Mouse (Mus musculus): ENCODE measurements around the gene Wdr75. TPM values are rescaled to one million over a fixed set of nuclear protein-coding genes. Genes with fewer than 3 reads are reported as not detected.

Wdr75 gene
- polyA plus RNA-seq, 1 experiment from 2014 or later = 69.4 TPM

GRCm38 (mm10) chr1:45845466-45845865 lies 50.5 kb downstream of the Wdr75 start:
- H3K36me3 ChIP-seq = no peaks in the 10 kb centered on the region
- no peak overlapping the region for H3K9ac ChIP-seq
- H3K4me1 ChIP-seq (replicated peaks) = no peaks in the 10 kb centered on the region
- no peaks in the 10 kb centered on the region for H3K27me3 ChIP-seq (replicated peaks)
- 88% methylated on average over 1 of the region's 1 CpGs for WGBS
- no peak overlapping the region for H3K4me3 ChIP-seq (replicated peaks)
- no peak overlapping the region for H3K27ac ChIP-seq
- no peak overlapping the region for H3K4me2 ChIP-seq (replicated peaks)
- no peak for ATAC-seq
- H3K9me3 ChIP-seq = no peaks in the 10 kb centered on the region

GRCm38 (mm10) chr1:45858038-45858437 lies 63.1 kb downstream of the Wdr75 start:
- H3K4me3 ChIP-seq (replicated peaks) = no peak overlapping the region
- H3K27me3 ChIP-seq (replicated peaks) = no peaks in the 10 kb centered on the region
- WGBS = 76% methylated on average over 1 of the region's 1 CpGs
- no peaks in the 10 kb centered on the region for H3K36me3 ChIP-seq
- no peak overlapping the region for H3K27ac ChIP-seq
- no peak overlapping the region for H3K9ac ChIP-seq
- H3K4me1 ChIP-seq (replicated peaks) = peaks cover 4% of the 10 kb centered on the region; the same call in 1 of the 2 replicates
- H3K9me3 ChIP-seq = no peaks in the 10 kb centered on the region
- ATAC-seq = no peak
- no peak overlapping the region for H3K4me2 ChIP-seq (replicated peaks)

DNA sequence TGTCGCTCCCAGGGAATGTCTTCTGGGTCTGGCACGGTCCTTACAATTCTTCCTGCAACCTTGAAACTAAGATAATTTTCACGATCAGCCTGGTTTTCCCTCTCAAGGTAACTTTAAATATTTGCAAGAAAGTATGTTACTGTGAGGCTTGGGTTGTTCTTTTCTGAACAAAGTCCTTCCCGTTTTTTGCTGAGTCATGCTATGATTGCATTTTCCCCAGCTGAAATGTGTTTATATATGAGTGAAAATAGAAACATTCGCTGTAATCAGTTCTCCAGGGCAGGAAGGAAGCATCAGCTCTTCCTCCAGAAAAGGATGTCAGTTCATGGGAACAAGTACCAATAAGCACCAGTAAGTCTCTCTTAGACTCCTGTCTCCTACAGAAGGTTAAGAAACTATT lies 65.4 kb downstream of the Wdr75 start:
- no peaks in the 10 kb centered on the region for H3K36me3 ChIP-seq
- H3K4me1 ChIP-seq (replicated peaks) = peaks cover 8% of the 10 kb centered on the region
- WGBS = 27% methylated on average over 5 of the region's 5 CpGs
- no peak overlapping the region for H3K4me2 ChIP-seq (replicated peaks)
- no peak overlapping the region for H3K4me3 ChIP-seq (replicated peaks)
- no peaks in the 10 kb centered on the region for H3K27me3 ChIP-seq (replicated peaks)
- peak; percentile 29; the same call in 1 of the 2 replicates for ATAC-seq
- H3K27ac ChIP-seq = peak overlapping the region; percentile 54; the same call in 1 of the 2 replicates
- H3K9me3 ChIP-seq = no peaks in the 10 kb centered on the region
- no peak overlapping the region for H3K9ac ChIP-seq

DNA sequence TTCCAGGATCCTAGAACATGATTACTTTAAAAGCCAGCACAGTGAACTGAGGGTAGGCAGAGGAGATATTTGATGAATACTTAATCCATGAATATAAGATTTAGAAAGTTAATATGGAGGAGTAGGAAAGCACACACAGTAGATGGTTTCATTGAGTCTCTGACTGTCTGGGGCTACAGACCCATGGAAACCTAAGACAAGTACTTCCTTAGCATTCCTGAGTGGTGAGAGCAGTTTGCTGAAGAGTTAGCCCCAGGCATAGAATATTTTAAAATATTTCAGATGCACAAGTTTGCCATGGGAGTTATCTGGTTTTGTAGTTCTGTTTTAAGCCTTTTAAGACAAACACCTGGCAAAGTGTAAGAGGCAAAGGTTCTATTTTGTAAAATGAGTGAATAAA lies 66.2 kb downstream of the Wdr75 start:
- Histone ChIP-seq H3K4me1 (replicated peaks) (peaks cover 10% of the 10 kb centered on the region), H3K4me2 (replicated peaks) (no peak overlapping the region), H3K9ac (no peak overlapping the region), H3K4me3 (replicated peaks) (no peak overlapping the region), H3K36me3 (no peaks in the 10 kb centered on the region), H3K27ac (no peak overlapping the region), H3K27me3 (replicated peaks) (no peaks in the 10 kb centered on the region), H3K9me3 (no peaks in the 10 kb centered on the region)
- no peak; the same call in 1 of the 2 replicates for ATAC-seq

- H3K27ac ChIP-seq = no peak overlapping the region
- no peak for ATAC-seq
- H3K4me2 ChIP-seq (replicated peaks) = no peak overlapping the region
These were observed 68.7 kb downstream of the Wdr75 start for GRCm38 (mm10) chr1:45863641-45864040.

DNA sequence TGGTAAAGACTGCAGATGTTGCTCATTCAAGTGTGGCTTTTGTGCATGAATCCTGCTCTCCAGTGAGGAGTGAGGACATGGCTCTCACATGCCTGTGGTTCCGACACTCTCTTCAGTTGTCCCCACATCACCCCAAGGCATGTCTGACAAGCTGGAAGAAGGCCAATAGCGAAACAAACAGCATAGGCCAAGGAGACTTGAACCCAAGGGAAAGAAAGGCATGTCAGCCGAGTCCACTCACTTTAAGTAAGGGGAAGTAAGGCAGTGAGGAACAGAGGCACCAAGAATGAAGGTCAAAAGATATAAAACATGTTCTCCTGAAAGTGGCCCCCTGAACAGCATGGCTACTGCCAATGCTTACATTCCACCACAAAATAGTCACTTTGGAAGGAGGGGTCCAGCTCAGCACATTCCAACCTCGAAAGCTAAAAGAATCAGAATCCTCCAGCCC lies 69.6 kb downstream of the Wdr75 start:
- H3K27ac ChIP-seq = peak overlapping the region; percentile 52; the same call in 1 of the 2 replicates

More at GRCm38 (mm10) chr1:45863641-45864040, 68.7 kb downstream of the Wdr75 start:
- Histone ChIP-seq H3K4me3 (replicated peaks) (no peak overlapping the region), H3K9ac (no peak overlapping the region), H3K9me3 (no peaks in the 10 kb centered on the region), H3K27me3 (replicated peaks) (no peaks in the 10 kb centered on the region), H3K4me1 (replicated peaks) (peaks cover 10% of the 10 kb centered on the region), H3K36me3 (no peaks in the 10 kb centered on the region)
- WGBS = 87% methylated on average over 3 of the region's 3 CpGs

GRCm38 (mm10) chr1:45865316-45865715 lies 70.3 kb downstream of the Wdr75 start:
- H3K27ac ChIP-seq = peak overlapping the region; percentile 55
- H3K27me3 ChIP-seq (replicated peaks) = no peaks in the 10 kb centered on the region
- no peaks in the 10 kb centered on the region for H3K9me3 ChIP-seq
- WGBS = 21% methylated on average over 1 of the region's 1 CpGs
- H3K36me3 ChIP-seq = no peaks in the 10 kb centered on the region
- peaks cover 9% of the 10 kb centered on the region for H3K4me1 ChIP-seq (replicated peaks)
- H3K4me2 ChIP-seq (replicated peaks) = no peak overlapping the region
- no peak overlapping the region for H3K4me3 ChIP-seq (replicated peaks)
- no peak for ATAC-seq
- no peak overlapping the region for H3K9ac ChIP-seq

More for the DNA sequence above, 69.6 kb downstream of the Wdr75 start:
- Histone ChIP-seq H3K36me3 (no peaks in the 10 kb centered on the region), H3K4me2 (replicated peaks) (no peak overlapping the region), H3K27me3 (replicated peaks) (no peaks in the 10 kb centered on the region), H3K9me3 (no peaks in the 10 kb centered on the region), H3K4me3 (replicated peaks) (no peak overlapping the region), H3K9ac (no peak overlapping the region), H3K4me1 (replicated peaks) (peaks cover 13% of the 10 kb centered on the region)
- 44% methylated on average over 4 of the region's 4 CpGs for WGBS
- 0 out of 2 replicates have a peak, but pooled peaks have one; percentile 32 for ATAC-seq

GRCm38 (mm10) chr1:45865727-45866126 lies 70.8 kb downstream of the Wdr75 start:
- 46% methylated on average over 5 of the region's 5 CpGs for WGBS

DNA sequence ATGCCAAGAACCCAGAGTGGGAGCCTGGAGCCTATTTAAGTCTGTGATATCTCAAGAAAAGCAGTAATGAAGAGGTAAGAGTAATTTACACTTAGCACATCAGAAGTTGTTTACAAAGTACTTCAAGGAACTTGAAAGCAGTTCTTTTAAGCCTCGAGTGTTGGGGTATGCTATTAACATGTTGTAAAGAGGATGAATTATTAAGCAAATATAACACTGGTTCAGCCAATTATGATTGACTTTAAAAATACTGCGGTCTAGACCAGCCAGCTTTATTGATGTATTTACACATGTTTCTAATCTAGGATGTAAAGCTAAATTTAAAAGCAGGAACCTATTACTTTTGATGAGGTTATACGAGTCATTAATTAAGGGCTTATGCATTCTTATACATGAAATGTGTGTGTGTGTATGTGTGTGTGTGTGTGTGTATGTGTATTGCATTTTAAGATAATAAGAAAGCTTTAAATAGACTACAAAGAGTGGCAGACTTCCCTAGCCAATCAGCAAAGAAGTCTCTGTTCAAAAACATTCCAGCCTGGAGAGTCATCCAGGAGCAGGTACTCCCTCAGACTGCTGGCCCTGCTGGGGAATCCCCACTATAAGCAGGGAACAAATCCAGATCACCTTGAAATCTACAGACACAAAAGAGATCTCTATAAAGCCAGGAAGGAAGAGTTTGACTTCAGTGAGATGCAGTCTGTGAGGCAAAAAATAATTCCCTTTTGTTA lies 71.5 kb downstream of the Wdr75 start:
- Histone ChIP-seq H3K9me3 (no peaks in the 10 kb centered on the region), H3K27ac (peak overlapping the region; percentile 55; the same call in 1 of the 2 replicates), H3K4me3 (replicated peaks) (no peak overlapping the region), H3K4me1 (replicated peaks) (peaks cover 9% of the 10 kb centered on the region), H3K4me2 (replicated peaks) (no peak overlapping the region), H3K27me3 (replicated peaks) (no peaks in the 10 kb centered on the region), H3K9ac (no peak overlapping the region), H3K36me3 (no peaks in the 10 kb centered on the region)
- ATAC-seq = no peak
- WGBS = 37% methylated on average over 3 of the region's 3 CpGs

More at GRCm38 (mm10) chr1:45865727-45866126, 70.8 kb downstream of the Wdr75 start:
- H3K4me2 ChIP-seq (replicated peaks) = no peak overlapping the region
- no peak overlapping the region for H3K4me3 ChIP-seq (replicated peaks)
- H3K9ac ChIP-seq = no peak overlapping the region
- peaks cover 9% of the 10 kb centered on the region for H3K4me1 ChIP-seq (replicated peaks)
- no peaks in the 10 kb centered on the region for H3K9me3 ChIP-seq
- H3K27ac ChIP-seq = peak overlapping the region; percentile 55
- no peaks in the 10 kb centered on the region for H3K27me3 ChIP-seq (replicated peaks)
- H3K36me3 ChIP-seq = no peaks in the 10 kb centered on the region
- no peak for ATAC-seq

DNA sequence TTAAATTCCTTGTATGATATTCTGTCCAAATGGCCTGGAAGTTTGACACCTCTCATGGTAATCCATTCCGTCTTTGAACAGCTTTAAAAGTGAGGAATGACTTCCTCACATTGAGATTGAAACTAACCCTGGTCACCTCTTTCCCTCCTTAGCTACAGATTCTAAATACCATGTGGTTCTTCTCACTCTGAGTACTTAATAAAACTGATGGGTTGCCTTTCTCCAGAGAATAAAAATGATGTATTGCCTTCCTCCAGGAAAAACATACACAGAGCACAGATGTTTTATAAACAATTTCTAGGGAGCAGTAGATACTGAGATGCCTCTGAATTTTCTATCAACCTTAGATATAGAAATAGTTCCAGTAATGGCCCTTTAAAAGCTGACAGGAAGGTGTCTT lies 73.1 kb downstream of the Wdr75 start:
- ATAC-seq = peak; percentile 44; the same call in 1 of the 2 replicates
- no peak overlapping the region for H3K9ac ChIP-seq
- H3K9me3 ChIP-seq = no peaks in the 10 kb centered on the region
- H3K4me2 ChIP-seq (replicated peaks) = no peak overlapping the region
- WGBS = 45% methylated on average over 1 of the region's 1 CpGs
- H3K36me3 ChIP-seq = no peaks in the 10 kb centered on the region
- H3K4me3 ChIP-seq (replicated peaks) = no peak overlapping the region
- peak overlapping the region; percentile 42; the same call in 1 of the 2 replicates for H3K27ac ChIP-seq
- H3K4me1 ChIP-seq (replicated peaks) = peaks cover 9% of the 10 kb centered on the region
- no peaks in the 10 kb centered on the region for H3K27me3 ChIP-seq (replicated peaks)

GRCm38 (mm10) chr1:45868479-45869137 lies 73.6 kb downstream of the Wdr75 start:
- ATAC-seq = peak; percentile 27; the same call in 1 of the 2 replicates
- WGBS = 60% methylated on average over 3 of the region's 3 CpGs

More at GRCm38 (mm10) chr1:45868479-45869137, 73.6 kb downstream of the Wdr75 start:
- Histone ChIP-seq H3K9me3 (no peaks in the 10 kb centered on the region), H3K36me3 (no peaks in the 10 kb centered on the region), H3K9ac (no peak overlapping the region), H3K4me1 (replicated peaks) (peaks cover 9% of the 10 kb centered on the region), H3K4me3 (replicated peaks) (no peak overlapping the region), H3K4me2 (replicated peaks) (no peak overlapping the region), H3K27ac (peak overlapping the region; percentile 42; the same call in 1 of the 2 replicates), H3K27me3 (replicated peaks) (no peaks in the 10 kb centered on the region)
